Mouse (Mus musculus) kidney, embryonic 14.5 days (tissue): ENCODE measurements around the gene Lrwd1. TPM values are rescaled to one million over a fixed set of nuclear protein-coding genes. Genes with fewer than 3 reads are reported as not detected.

Experiments used
- ATAC-seq: fragments of 200-750 bp; cut with Nextera tagmentation; 2 replicates; pipeline ENCODE4 v1.8.0; 2017; ENCODE audit warnings: moderate number of reproducible peaks, mild to moderate bottlenecking, moderate TSS enrichment, moderate library complexity; ENCODE audit not compliant: low FRiP score, low TSS enrichment
- H3K27ac ChIP-seq: fragments of 300-500 bp; sonication (generic); 2 replicates; pipeline ENCODE4 v1.5.1; 2014; ENCODE audit warnings: low read depth, mild to moderate bottlenecking, low read length, moderate library complexity, mixed read lengths
- H3K27me3 ChIP-seq: fragments of 300-500 bp; sonication (generic); 2 replicates; pipeline ENCODE4 v1.6.1; 2014; ENCODE audit warnings: mild to moderate bottlenecking, low read length; ENCODE audit not compliant: control insufficient read depth, insufficient read depth
- H3K36me3 ChIP-seq: fragments of 300-500 bp; sonication (generic); 2 replicates; pipeline ENCODE4 v1.6.1; 2014; ENCODE audit warnings: low read length, mixed read lengths; ENCODE audit not compliant: control insufficient read depth, insufficient read depth
- H3K4me1 ChIP-seq: fragments of 300-500 bp; sonication (generic); 2 replicates; pipeline ENCODE4 v1.6.1; 2014; ENCODE audit warnings: low read length, mixed read lengths; ENCODE audit not compliant: control insufficient read depth, insufficient read depth
- H3K4me2 ChIP-seq: fragments of 300-500 bp; sonication (generic); replicated peaks from 2 replicates; pipeline ENCODE4 v1.6.1; 2014; ENCODE audit warnings: low read depth, mild to moderate bottlenecking, low read length
- H3K4me3 ChIP-seq: fragments of 300-500 bp; sonication (generic); 2 replicates; pipeline ENCODE4 v1.5.1; 2014; ENCODE audit warnings: mild to moderate bottlenecking, low read length
- H3K9ac ChIP-seq: fragments of 300-500 bp; sonication (generic); 2 replicates; pipeline ENCODE4 v1.6.1; 2014; ENCODE audit warnings: low read depth, mild to moderate bottlenecking, low read length, moderate library complexity
- H3K9me3 ChIP-seq: fragments of 300-500 bp; sonication (generic); 2 replicates; pipeline ENCODE4 v1.6.1; 2016; ENCODE audit warnings: low read length; ENCODE audit not compliant: control insufficient read depth
- WGBS: fragments of 180-500 bp; shearing (Covaris S2); extraction: QIAGEN DNeasy Blood & Tissue Kit; methylation state at CpG from one replicate; pipeline ENCODE4 v1.1.7; 2014; 5-methylcytosine and 5-hydroxymethylcytosine counted together
- microRNA-seq: library from miRNA; unstranded; fragments of <30 nt; microRNA quantifications from one replicate; pipeline ENCODE4, GENCODE M21; 2016
- polyA plus RNA-seq: library from polyadenylated mRNA; unstranded; fragments of >200 nt; fragmentation: Nextera tagmentation; extraction: Ambion mirVana; gene quantifications from 2 replicates; pipeline ENCODE4 v1.2.1, GENCODE M21; 2014

Lrwd1 gene
- polyA plus RNA-seq, 1 experiment from 2014 or later, result 40.0 TPM

DNA sequence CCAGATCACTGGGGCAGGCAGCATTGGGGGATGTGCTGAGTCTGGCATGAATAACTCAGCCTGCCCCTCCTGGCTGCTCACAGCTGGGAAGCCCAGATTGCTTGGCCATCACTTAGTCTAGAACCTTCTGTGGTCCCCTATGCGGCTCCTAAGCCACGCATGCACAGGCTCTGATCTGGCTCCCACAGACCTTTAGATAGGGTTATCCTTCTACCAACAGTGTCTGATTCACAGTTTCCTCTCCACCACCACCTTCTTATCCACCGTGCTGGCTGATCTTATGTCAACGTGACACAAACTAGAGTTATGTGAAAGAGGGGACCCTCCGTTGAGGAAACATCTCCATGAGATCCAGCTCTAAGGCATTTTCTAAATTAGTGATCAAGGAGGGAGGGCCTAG lies 60.8 kb downstream of the Lrwd1 start:
- no peaks in the 10 kb centered on the region for H3K9me3 ChIP-seq
- H3K27me3 ChIP-seq, result no peaks in the 10 kb centered on the region
- H3K4me1 ChIP-seq, result no peaks in the 10 kb centered on the region
- no peaks in the 10 kb centered on the region for H3K36me3 ChIP-seq
- no peak overlapping the region for H3K9ac ChIP-seq
- no peak overlapping the region for H3K4me3 ChIP-seq
- 88% methylated on average over 5 of the region's 5 CpGs for WGBS
- no peak for ATAC-seq
- no peak overlapping the region for H3K4me2 ChIP-seq
- no peak overlapping the region for H3K27ac ChIP-seq

DNA sequence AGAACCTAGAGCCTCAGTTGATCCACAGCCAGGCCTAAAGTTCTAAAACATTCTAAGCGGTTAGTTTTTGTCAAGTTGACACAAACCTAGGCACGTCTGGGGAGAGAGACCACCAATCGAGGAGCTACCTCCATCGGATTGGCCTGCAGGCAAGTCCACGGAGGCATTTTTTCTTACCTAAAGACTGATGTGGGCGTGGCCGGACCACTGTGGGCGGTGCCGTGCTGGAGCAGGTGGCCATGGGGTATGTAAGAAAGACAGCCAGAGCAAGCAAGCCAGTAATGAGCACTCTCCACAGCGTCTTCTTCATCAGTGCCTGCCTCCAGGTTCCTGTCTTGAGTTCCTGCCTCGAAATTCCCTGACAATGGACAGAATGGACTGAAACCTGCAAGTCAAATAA lies 62.3 kb downstream of the Lrwd1 start:
- H3K9ac ChIP-seq, result no peak overlapping the region
- no peaks in the 10 kb centered on the region for H3K4me1 ChIP-seq
- no peaks in the 10 kb centered on the region for H3K36me3 ChIP-seq
- no peaks in the 10 kb centered on the region for H3K9me3 ChIP-seq
- H3K27me3 ChIP-seq, result no peaks in the 10 kb centered on the region
- no peak for ATAC-seq
- no peak overlapping the region for H3K4me3 ChIP-seq
- no peak overlapping the region for H3K4me2 ChIP-seq
- no peak overlapping the region for H3K27ac ChIP-seq
- 68% methylated on average over 11 of the region's 11 CpGs for WGBS

DNA sequence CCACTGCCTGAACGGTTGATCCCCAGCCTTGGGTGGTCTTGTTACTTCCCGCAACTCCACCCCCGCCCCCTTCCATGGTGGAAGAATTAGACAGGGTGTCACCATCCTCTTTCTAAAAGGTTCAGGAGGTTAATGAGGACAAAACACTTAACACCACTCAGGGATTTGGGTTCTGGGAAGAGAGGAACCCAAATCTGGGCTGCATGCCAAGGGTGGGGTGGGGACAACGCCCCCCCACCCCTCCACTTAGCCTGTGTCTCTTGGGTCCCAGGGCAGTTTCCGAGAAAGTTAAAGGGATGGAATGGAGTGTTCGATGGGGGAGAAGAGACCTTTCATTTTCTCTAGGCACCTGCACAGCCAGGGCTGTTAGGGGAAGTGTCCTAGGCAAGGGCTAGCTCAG lies 62.8 kb downstream of the Lrwd1 start:
- ATAC-seq, result no peak
- 41% methylated on average over 6 of the region's 6 CpGs for WGBS

More for the DNA sequence above, 62.8 kb downstream of the Lrwd1 start:
- Histone ChIP-seq H3K4me3 (no peak overlapping the region), H3K36me3 (no peaks in the 10 kb centered on the region), H3K9ac (no peak overlapping the region), H3K9me3 (no peaks in the 10 kb centered on the region), H3K4me1 (no peaks in the 10 kb centered on the region), H3K4me2 (no peak overlapping the region), H3K27me3 (no peaks in the 10 kb centered on the region), H3K27ac (no peak overlapping the region)

Small RNA genes within 50 kb of the gene (microRNA-seq; reads per million reads assigned to microRNA genes)
- gene Mir7035, result 1.1 reads per million

Other genes starting within 250 kb of the Lrwd1 start
- 32.4 and 36.9 TPM in 2 replicates for gene Hspb1, start 248.2 kb downstream of the Lrwd1 start, polyA plus RNA-seq
- gene Ywhag, start 201.5 kb downstream of the Lrwd1 start, polyA plus RNA-seq, result 90.2 and 105 TPM in 2 replicates
- 10.2 and 10.3 TPM in 2 replicates for gene Ssc4d, start 161.5 kb downstream of the Lrwd1 start, polyA plus RNA-seq
- gene Zp3, start 156.0 kb downstream of the Lrwd1 start, polyA plus RNA-seq, result 0.29 TPM in 1 of 2 replicates, not detected in the other
- gene Dtx2, start 141.3 kb downstream of the Lrwd1 start, polyA plus RNA-seq, result 24.0 and 26.6 TPM in 2 replicates
- gene Upk3b, start 97.6 kb downstream of the Lrwd1 start, polyA plus RNA-seq, result 0.85 and 0.99 TPM in 2 replicates
- gene Upk3bl, start 81.6 kb downstream of the Lrwd1 start, polyA plus RNA-seq, result 1.3 and 2.2 TPM in 2 replicates
- gene Rasa4, start 52.2 kb downstream of the Lrwd1 start, polyA plus RNA-seq, result 13.5 and 17.5 TPM in 2 replicates
- gene Polr2j, start 19.4 kb downstream of the Lrwd1 start, polyA plus RNA-seq, result 270 and 326 TPM in 2 replicates
- 12.5 and 16.0 TPM in 2 replicates for gene Alkbh4, start 72 bp upstream of the Lrwd1 start, polyA plus RNA-seq
- gene Orai2, start 34.6 kb upstream of the Lrwd1 start, polyA plus RNA-seq, result 5.6 and 6.6 TPM in 2 replicates
- 57.5 and 64.5 TPM in 2 replicates for gene Prkrip1, start 62.9 kb upstream of the Lrwd1 start, polyA plus RNA-seq
- 5.0 and 5.4 TPM in 2 replicates for gene Sh2b2, start 110.5 kb upstream of the Lrwd1 start, polyA plus RNA-seq